Mouse (Mus musculus) adrenal gland, adult 18-20 months (tissue): ENCODE data around the gene Prkra. TPM values are rescaled to one million over a fixed set of nuclear protein-coding genes. Genes with fewer than 3 reads are reported as not detected.
"Not testable (repeated sequence)": the region's sequence is repeated elsewhere in the genome, so short reads cannot be mapped to it uniquely, and the experiment has no call there.

Experiments used
- DNase-seq, 2 experiments: peaks; one replicate each; pipeline ENCODE4 v3.0.0; 2021 to 2022; ENCODE audit warnings: low spot score in 2 of 2
- total RNA-seq, 2 experiments: library from RNA; stranded (reverse); gene quantifications; 1 replicate in 1 of 2; 2 replicates in 1 of 2; pipeline ENCODE4 v1.2.3; 2021

Prkra gene
- total RNA-seq, 2 experiments from 2014 or later: 16.5 to 23.2 TPM

DNA sequence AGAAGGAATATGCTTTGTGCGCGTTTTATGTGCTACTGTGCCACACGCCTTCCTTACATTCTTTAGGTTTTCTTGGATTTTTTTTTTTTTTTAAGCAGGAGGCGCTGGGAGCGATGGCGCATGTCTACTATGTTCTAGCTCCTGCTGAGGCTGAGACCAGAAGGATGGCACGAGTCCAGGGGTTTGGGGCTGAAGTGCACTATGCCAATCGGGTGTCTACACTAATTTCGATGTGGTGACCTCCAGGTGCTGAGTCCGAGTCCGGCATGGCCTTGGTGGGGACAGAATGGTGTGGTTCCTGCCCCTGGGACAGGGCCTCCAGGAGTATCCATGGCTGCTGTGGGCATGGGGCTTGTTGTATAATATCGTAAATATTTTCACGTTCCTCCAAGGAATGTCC lies 10.7 kb upstream of the Prkra start:
- DNase-seq: no peak

GRCm38 (mm10) chr2:76655982-76656381 lies 8.2 kb upstream of the Prkra start:
- no peak for DNase-seq

GRCm38 (mm10) chr2:76655444-76655843 lies 7.6 kb upstream of the Prkra start:
- no peak for DNase-seq

DNA sequence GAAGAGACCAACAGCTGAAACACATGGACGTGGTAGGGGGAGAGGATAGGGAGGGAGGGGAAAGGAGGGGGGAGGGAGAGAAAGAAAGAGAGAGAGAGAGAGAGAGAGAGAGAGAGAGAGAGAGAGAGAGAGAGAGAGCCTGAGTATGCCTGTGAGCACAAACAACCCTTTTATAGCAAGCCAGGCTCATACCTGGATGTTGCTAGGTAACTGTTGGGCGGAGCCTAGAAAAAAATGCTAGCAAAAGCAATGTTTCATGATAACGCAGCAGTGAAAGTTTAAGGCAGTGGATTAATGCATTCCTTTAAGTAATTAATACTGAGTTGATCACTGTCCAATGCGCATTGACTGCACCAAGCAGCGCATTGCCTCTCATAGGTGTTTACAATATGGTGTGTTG lies 6.8 kb upstream of the Prkra start:
- no peak for DNase-seq

GRCm38 (mm10) chr2:76653070-76653469 lies 5.3 kb upstream of the Prkra start:
- DNase-seq: no peak

DNA sequence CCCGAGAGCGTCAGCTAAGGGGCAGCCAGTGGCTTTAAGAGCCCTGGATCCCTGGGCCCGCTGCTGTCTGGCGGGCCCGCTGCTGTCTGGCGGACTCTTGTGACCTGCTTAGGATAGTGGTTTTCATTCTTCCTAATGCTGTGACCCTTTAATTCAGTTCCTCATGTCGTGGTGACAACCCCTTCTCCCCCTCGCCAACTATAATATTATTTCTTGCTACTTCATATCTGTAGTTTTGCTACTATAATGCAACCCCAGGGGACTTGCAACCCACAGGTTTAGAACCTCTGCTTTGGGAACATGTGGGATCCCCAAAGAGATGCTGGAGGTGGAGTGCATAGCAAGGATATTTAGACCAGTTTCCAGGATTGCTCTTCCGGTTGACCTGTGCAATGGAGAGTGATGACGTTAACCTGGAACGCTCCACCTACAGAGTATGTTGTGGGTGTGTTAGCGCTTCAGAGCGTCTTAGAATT lies 889 bp upstream of the Prkra start:
- no peak for DNase-seq

GRCm38 (mm10) chr2:76647441-76647869 lies 360 bp downstream of the Prkra start:
- DNase-seq: no peak

- DNase-seq: no peak
Measured at GRCm38 (mm10) chr2:76643801-76644200, 4.0 kb downstream of the Prkra start.

DNA sequence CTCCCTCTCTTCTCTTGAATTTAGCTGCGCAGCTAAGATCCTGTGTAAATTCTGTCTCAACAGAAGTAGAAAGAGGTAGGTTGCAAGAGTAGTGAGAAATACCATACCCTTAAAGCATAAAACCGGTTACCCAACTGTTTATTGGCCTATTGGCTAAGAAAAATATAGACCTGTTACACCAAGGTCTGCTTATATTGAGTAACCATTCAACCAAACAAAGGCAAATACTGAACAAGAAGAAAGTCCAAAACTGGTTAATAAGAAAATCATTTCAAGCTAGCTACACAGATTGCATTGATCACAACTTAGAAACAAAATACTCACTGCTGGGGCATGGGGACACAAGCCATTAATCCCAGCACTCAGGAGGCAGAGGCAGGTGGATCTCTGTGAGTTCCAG lies 8.2 kb downstream of the Prkra start:
- DNase-seq: no peak

- DNase-seq: no peak
Measured at GRCm38 (mm10) chr2:76631600-76631999, 16.2 kb downstream of the Prkra start.

GRCm38 (mm10) chr2:76630293-76630692 lies 17.5 kb downstream of the Prkra start:
- DNase-seq: no peak

GRCm38 (mm10) chr2:76622316-76622715 lies 25.5 kb downstream of the Prkra start:
- not testable (repeated sequence) for DNase-seq

GRCm38 (mm10) chr2:76621724-76622123 lies 26.1 kb downstream of the Prkra start:
- no peak for DNase-seq

DNA sequence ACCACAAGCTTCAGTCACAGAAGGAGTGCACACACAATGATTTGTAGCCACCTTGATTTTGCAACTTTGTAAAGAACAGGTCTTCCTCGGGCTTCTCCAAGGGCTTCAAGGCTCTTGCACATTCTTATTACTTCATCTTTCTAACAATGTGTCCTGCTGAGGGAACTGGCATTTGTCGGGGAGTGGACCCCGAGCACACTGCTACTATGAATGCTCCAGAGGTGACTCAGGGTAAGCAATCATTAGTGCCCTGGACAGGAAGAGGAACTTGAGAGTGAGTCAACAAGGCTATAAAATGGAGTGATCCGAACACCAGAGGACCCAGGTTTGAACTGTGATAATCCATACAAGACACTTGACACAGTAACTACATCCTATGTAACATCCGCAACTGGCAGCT lies 27.6 kb downstream of the Prkra start:
- no peak for DNase-seq

GRCm38 (mm10) chr2:76618078-76618477 lies 29.7 kb downstream of the Prkra start:
- peak in 1 of 2 experiments; percentile 12 for DNase-seq

GRCm38 (mm10) chr2:76611996-76612395 lies 35.8 kb downstream of the Prkra start:
- DNase-seq: no peak

DNA sequence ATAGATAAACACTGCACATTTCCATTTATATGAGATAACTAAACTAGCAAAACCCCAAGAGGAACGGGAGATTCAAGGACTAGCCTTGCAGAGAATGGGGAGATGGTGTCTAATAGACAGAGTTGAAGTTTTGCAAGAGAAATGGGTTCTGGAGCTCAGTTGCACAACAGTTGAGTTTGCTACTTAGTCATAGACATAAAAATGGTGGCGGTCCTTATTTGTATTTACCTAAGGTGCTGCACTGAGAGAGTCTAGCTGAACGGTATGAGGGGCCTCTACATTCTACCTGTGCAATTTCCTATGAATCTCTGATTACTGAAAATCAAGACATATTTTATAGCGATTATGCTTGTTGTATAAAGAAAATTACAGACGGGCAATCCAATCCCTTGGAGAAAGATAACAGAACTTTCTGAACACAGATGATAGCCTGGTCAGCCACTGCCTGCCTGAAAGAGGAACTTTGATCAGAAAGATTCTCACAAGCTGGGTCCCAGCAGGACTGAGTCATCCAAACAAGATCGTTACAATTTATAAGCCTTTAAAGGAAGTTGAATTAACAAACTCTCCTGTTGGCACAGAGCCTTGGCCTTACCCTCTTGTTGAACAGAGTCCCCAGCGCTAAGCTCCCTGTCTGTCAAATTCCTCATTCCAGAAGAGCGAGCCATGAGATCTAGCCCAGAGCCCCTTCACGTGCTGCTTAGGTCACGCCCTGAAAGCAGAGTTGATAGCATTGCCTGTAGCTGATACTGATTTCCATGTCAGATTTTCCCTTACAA lies 37.3 kb downstream of the Prkra start:
- DNase-seq: no peak

- no peak for DNase-seq
Measured at GRCm38 (mm10) chr2:76606704-76607103, 41.1 kb downstream of the Prkra start.

DNA sequence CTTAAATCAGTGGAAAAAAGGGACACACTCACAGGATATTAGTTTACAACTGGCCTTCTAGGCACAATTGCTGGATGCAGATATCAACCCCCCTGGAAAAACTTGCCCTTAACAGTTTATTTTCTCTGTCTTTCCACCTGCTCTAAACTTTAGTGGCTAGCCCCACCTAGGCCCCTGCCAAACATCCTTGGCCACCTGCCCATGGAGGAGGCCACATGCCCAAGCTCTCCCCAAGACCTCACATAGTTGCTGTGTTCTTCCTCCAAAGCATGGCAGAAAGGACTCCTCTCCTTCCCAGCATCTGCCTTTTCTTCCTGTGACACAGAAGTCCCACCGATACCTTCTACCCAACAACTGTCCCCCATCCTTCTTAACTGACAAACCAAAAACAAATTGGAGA lies 45.6 kb downstream of the Prkra start:
- DNase-seq: no peak

DNA sequence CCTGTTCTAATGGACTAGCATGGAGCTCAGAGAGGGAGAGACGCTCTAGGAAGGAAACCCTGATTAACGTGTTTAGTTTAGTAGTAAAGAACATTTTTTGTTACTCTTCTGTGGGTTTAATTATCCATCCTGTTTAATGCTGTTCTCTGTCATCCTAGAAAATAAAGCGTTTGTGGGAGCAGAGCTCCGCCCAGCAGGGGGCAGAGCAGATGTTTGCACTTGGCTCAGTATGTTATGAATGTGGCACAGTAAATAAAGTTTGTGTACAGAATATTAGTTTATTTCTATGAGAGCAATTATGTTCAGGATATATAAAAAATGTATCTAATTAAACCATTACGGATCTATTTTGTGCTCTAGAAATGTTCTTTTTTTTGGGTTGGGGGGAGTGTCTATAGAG lies 48.6 kb downstream of the Prkra start:
- DNase-seq: peak in 1 of 2 experiments; percentile 27

DNA sequence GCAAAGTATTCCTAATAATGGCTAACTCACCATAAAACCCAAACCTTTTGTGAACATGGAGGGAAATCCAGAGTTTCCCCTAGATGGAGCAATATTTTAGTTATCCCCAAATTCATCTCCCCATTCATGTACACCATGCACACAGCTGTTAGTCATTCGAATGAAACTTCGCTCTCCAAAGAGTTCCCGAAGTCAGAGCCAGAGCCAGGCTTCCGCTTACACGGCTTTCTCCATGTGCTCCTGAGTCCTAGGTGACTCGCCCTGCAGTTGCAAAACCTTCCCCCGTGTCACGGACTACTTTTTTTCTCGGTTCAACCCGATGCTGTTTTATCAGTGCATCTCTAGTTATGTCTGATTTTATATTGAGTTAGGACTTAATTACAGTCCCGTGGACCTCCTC lies 50.3 kb downstream of the Prkra start:
- DNase-seq: no peak

DNA sequence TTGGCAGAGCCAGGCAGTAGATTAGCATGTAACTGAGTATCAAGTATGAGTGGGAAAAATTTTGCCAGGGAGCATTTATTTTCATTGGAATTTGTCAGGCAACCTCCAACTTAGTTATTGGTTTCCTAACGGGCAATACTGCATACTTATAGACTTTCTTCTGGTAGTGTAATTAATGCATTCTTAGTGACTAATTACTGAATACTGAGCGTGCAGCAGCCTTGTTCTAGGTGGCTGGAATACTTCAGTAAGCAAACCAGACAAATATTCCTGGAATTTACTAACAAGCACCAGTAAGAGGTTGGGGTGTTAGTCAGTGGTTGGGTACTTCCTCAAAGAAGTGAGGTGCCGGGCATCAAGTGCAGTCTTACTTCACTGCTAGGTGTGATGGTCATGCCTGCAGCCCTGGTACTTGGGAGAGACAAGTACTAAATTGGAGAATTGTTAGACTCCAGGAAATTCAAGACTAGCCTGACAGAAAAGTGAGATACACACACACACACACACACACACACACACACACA lies 55.4 kb downstream of the Prkra start:
- no peak for DNase-seq

DNA sequence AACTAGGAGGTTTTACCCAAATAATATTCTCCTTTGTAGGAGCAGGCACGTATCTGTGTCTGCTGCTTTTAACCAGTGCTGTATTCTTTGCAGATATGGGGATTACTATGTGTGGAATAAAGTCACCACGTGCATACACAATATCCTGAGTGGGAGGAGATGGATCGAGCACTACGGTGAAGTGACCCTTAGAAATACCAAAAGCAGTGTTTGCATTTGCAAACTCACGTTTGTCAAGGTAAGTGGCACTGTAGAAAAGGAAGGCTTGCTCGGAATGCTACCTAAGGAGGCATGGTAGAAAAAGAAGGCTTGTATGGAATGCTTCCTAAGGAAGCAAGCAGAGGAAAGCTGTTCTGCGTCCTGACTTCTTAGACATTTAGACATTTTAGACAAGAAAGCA lies 57.6 kb downstream of the Prkra start:
- DNase-seq: no peak
